Mouse (Mus musculus) MEL-GATA-1-ER (cell line): ENCODE data around the gene Nln.

ENCODE experiments used
- DNase-seq: peaks from one replicate; pipeline ENCODE4 v3.0.0-alpha.2; 2012; ENCODE audit warnings: low read depth; ENCODE audit errors: extremely low read depth

Nln gene

DNA sequence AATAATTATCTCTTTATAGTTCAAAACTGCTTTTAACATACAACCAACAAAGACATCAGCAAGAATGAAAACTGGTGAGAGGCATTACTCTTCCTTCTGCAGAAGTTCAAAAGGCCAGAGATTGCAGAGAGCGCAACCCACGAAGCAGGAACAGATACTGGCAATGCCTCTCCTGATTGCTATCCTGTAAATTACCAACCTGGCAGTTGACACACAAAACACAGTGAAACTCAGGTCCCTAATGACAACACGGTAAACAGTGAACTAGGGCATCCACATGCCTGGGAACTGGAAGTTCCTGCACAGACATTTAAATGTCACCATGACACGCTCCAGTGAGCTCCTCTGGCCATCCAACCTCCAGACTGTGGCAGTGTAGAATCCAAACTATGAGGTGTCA lies 65.1 kb downstream of the Nln start:
- DNase-seq = no peak

GRCm38 (mm10) chr13:104042738-104043137 lies 66.7 kb downstream of the Nln start:
- DNase-seq = no peak

DNA sequence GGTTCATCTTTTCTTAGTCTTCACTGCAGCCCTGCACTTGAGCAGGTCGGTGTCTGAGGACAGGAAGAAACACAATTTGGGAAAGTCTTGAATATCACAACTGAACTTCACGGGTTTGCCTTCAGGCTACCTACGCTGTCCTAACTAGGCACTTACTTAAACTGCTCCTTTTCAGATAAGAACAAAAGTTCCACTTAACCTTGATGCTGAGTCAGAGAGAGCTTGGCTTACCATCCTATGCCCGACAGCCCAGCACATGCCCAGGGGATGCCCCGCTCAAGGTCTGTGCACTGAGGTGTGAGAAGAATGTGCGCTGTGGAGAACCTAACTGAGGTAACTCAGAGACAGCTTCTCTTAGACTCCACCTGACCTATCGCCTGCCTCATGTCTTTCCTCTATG lies 67.9 kb downstream of the Nln start:
- DNase-seq = no peak

- peak; percentile 87 for DNase-seq
Measured at GRCm38 (mm10) chr13:104040950-104041349, 68.5 kb downstream of the Nln start.

- DNase-seq = no peak
Measured at GRCm38 (mm10) chr13:104039861-104040260, 69.6 kb downstream of the Nln start.

DNA sequence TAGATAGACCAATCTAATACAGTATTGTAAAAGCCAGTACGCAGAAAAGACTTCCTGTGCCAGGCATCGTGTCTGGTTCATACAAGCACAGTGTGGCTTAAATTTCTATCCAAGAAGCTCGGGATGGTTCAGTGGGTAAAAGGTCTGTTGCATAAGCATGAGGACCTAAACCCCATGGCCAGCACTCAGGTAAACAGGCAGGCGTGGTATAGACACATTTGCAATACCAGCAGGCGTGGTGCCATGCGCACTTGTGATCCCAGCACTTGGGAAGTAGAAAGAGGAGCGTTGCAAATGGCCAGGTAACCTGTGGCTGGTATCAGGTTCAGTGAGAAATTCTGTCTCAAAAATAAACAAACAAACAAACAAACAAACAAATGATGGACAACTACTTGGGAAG lies 70.5 kb downstream of the Nln start:
- DNase-seq = no peak

DNA sequence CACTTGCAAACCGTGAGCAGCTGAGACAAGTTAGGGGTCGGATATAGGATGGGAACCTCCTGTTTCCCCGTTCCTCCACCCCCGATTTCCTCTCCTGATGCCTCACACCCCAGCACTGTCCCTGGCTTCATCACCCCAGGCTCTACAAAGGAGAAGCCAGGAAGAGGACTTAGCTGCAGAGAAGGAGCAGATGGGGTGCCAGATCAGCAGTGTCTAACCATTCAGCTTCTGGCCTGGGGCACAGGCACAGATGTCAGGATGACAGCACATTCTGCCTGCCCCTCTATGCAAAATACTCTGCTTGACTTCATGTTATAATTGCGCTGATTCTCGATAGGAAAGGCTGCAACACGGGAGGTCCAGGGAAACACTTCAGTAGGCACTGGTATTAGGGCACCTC lies 71.1 kb downstream of the Nln start:
- DNase-seq = no peak

DNA sequence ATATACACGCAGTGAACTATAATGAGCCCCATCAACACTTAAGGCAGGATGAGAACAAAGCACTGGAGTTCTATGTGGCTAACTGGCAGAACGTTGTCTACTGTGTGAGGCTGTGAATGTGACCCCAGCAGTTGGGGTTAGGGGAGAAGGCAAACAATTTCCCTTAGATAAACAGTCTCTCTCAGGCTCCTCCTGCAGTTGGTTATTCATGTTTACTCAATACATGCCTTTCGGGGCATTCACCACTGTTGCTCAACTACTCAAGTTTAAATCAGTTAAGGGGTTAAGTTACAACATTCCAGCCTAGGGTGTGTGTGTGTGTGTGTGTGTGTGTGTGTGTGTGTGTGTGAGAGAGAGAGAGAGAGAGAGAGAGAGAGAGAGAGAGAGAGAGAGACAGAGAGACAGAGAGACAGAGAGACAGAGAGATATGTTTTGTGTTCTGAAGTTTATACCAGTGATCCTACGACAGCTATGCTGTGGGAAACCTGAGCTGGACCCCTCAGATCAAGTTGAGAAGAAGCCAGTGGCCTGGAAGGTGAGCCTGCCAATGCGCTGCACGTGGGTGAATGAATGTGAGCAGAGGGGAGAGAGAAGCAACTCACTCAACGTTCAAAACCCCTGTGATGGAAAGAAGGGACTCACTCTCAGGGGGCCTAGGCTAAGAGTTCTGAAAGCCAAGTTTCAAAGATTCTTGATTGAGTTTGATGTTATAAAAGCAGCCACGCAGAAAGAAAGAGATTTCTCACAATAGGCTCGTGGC lies 71.7 kb downstream of the Nln start:
- no peak for DNase-seq

- peak; percentile 72 for DNase-seq
Measured at GRCm38 (mm10) chr13:104036494-104037290, 72.7 kb downstream of the Nln start.

DNA sequence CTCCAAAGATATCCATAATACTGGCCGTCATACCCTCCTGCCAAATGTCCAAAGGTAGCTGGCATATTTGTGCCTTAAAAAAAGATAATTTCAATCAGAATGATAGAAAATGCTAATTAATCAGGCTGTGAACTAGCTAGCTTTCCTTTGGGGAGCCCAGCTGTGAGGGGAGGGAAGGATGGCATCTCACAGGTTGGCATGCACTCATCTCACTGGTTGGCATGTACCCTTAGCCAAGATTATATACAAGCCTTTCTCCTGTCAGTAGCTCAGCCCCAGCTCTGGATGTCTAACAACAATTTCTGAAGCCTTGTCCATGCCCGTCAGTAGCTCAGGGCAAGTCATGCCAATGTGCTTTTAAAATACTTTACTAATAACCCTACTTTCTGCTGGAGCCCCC lies 73.8 kb downstream of the Nln start:
- no peak for DNase-seq

DNA sequence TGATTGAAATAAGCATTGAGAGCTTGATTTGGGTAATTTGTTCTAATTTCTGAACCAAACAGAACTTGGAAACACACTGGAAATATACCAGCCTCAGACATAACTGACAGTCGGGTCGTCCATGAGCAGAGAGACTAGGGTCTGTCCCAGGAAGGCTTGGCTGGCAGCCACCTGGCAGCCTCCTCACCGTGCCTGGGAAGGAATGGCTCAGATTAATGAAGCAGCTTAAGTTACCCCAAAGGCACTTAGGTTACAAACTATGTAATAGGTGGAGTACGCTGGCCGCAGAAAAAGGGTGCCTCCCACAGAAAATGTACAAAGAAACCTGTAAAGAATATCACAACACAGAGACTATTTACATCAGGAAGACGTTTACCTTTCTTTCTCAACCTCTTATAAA lies 74.6 kb downstream of the Nln start:
- no peak for DNase-seq

DNA sequence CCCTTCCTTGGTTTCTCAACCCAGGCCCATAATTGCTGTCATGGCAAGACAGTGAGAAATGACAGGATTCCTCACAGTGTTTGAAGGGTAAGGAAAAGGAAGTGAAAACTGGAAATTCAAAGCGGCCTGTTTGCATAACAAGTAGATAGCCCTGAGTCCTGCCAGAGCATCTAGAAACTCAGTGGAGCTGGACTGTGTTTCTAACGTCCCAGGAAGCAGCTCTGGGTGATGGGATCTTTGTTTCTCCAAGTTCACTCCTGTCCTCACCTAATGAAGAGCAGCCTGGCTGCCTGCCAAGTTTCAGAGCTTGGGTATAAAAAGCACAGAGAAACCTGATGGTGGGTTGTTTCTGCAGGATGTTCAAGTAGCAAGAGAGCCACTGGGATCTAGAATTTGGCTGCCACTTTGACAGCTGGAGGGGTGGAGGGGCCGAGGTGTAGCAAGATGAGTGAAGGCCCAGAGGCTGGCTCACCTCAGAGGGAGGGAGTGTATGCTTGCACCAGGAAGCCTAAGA lies 76.7 kb downstream of the Nln start:
- no peak for DNase-seq

DNA sequence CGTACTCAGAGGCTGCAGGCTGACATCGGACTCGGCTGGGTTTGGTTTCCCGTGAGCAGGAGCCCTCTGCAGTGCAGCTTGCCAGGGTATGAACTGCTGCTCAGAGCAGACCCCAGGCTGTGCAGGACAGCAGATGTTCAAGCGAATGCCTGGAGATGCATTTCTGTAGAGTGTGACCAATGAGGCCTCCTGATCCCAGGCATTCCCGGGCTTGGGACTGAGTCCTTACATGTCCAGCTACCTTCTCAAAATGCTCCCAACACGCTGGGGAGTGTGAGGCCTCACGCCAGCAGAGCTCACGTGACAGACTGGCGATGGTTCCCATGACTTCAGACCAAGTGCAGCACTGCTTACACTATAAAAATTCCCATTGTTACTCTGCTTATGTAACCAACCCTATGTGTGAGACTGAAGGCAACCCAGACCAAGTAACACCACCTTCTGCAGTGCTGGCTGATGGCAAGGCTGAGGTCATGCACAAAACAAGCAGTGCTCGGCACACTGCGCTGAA lies 77.5 kb downstream of the Nln start:
- no peak for DNase-seq

DNA sequence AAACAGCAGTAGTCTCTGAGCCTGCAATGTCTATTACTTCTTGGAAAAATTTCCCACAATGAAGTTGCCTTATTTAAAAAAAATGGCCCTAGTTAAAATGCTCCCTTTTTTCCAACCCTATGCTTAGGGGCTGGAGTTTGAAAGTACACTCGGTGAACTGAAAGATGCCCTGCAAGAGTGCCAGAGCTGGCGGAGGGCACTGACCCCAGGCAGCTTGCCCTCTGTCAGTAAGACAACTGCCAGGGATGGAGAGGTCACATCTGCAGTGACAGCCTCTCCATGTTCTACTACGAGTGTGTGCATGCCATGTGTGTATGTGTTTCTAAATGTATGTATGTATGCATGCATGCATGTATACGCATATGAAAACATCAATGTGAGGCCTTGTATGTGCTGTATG lies 78.5 kb downstream of the Nln start:
- DNase-seq = no peak

- DNase-seq = no peak
Measured at GRCm38 (mm10) chr13:104029511-104029910, 79.9 kb downstream of the Nln start.

DNA sequence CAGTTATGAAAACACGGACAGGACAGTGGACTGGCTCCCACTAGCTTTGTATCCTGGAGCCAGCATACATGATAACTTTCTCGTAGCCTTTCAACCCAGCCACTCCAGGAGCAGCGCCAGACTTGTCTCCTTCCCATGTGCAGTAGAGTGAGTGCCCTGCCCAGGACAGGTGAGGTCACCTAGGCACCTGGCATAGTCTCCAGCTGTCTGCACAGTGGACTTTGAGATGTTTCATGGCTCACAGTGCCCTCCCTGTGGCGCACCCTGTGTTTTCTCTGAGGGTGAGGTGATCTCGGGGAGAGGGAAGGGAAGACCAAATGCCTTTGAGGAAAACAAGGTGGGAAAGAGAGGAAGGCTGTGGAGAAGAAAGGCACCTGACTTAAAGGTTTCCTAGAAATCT lies 80.3 kb downstream of the Nln start:
- no peak for DNase-seq

- no peak for DNase-seq
Measured at GRCm38 (mm10) chr13:104026525-104026924, 82.9 kb downstream of the Nln start.

DNA sequence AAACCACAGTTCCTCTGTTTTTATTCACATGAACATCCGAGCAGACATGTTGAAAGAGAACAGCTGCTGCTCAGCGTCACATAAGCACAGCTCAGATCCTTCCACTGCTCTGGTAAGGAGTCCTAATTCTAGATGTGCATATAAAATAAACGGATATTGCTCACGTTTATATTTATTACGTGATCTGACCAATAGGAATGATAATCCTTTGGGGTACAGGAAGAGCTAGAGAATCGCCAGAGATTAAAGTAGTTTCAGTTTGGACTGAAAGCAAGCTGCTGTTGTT lies 83.8 kb downstream of the Nln start:
- no peak for DNase-seq

DNA sequence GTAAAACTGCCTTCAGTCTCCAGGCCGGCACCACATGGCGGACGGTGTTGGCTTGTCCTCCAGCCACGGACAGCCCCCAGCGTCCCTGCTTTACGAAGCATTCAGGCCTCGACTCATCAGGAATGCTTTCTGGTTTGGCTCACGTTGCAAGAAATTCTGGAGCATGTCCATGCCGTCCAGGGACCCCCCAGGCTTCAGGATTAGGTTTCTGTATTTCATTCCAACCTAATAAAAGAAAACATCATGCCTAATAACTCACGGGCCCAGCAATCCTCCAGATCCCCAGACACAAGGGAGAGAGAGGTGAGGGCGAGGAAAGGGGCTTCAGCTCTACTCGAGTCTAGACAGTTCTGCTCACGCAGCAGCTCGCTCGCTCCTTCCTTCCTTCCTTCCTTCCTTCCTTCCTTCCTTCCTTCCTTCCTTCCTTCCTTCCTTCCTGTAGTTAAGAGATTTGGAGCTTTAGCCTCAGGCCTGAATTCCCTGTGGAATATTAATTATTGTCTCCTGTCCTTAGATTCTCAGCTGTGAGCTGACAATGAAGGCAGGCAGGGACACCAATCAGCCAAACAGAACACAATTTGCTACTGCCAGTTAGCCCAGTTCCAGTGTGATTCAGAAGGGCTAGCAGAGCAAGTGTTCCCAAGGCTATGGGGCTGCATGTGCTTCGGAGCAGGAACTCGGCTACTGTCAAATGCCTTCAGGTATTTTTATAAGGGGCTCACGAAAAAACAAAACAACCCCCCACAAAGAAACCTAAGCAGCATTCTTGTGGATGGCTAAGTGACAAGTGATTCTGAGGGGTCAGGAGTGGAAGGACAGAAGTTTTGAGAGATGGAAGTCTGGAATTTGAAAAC lies 84.3 kb downstream of the Nln start:
- no peak for DNase-seq

DNA sequence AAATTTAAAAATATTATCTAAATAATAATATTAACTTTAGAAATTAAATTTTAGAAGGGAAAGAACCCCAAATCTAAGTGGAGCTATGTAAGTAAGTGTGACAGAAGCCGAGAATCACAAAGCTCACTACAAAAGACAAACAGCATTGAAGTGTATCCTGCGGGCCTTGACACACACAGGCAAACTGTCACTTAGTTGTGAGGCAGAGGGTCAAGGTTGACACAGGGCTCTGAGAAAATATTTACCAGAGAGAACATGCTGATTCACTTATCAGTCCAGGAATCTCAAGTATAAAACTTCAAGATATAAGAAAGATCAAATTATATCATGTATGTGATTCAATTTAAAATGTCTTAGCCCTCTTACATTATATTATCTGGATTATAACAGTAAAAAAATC lies 85.1 kb downstream of the Nln start:
- DNase-seq = no peak

GRCm38 (mm10) chr13:104023356-104023911 lies 86.0 kb downstream of the Nln start:
- no peak for DNase-seq
